Mouse (Mus musculus) urinary bladder, postnatal 14 days (tissue): ENCODE measurements around the gene Bivm.

Experiments used
- DNase-seq: peaks from one replicate; pipeline ENCODE4 v3.0.0; 2021; ENCODE audit warnings: low spot score

Bivm gene

DNA sequence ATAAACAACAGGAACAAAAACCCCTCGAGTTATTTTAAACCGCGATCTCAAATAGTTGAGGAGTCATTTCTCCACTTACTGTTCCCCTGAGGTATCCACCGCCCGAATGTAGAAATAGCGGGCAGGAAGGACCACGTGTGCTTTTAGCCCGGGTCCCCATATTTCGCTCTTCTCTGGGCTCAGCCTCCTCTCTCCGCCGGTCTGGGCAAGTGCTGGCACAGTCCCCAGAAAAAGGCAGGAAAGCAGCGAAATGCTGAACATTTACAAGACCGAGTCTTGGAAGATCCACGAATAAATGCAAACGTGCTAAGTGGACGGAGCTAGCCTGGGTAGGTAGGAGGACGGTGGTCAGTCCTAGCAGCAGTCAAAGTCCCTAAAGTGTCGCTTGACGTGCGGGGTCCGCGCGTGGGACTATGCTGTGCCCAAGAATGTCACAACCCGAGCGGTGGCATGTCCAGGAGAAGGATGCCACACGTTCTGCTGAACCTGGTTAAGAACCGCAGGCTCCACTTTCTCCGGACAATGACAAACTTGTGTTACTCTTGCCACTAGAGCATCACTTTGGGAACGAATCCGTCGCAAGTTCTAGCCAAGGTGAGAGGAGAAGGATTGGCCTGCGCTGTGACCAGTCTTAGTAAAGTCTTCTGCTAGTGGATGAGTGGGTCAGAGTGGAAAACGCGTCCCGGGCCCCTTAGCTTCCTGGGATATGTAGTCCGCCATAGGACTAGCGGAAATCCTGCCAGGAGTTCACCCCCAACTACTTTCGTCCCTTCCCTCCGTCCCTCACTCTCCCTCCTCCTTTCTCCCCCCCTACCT, at the start of gene Bivm, which contains the start of gene Kdelc1:
Gene Bivm, plus strand, starts transcription at position 719 of the 816 bp plus-strand sequence.
Gene Kdelc1, minus strand, starts transcription at position 570 of the 816 bp plus-strand sequence.
- peak; percentile 90 for DNase-seq

- peak; percentile 24 for DNase-seq
These were observed 17.1 kb upstream of the Bivm start for GRCm38 (mm10) chr1:44101448-44102225.

- peak; percentile 95 for DNase-seq
These were observed 16.5 kb upstream of the Bivm start, which contains the start of gene Tex30 for GRCm38 (mm10) chr1:44102259-44102717. Tex30 (minus strand) TSS chr1:44102441.

GRCm38 (mm10) chr1:44102939-44103338, 15.8 kb upstream of the Bivm start:
- no peak for DNase-seq

DNA sequence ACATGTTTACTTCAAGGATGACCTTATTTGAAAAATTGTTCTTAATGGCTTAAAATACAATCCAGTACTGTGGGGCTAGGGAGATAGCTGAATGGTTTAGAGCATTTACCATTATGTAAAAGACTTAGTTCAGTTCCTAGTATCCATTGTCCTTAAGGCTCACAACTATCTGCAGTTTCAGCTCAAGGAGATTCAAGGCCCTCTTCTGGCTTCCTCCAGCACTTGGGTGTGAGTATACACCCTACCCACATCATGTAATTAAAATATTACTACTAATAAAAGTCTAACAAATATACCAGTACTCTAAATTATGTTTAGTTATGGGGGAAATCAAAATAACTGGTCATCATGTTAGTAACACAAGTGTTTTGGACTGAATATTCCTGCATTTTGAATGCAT, 1.2 kb upstream of the Bivm start:
- no peak for DNase-seq

DNA sequence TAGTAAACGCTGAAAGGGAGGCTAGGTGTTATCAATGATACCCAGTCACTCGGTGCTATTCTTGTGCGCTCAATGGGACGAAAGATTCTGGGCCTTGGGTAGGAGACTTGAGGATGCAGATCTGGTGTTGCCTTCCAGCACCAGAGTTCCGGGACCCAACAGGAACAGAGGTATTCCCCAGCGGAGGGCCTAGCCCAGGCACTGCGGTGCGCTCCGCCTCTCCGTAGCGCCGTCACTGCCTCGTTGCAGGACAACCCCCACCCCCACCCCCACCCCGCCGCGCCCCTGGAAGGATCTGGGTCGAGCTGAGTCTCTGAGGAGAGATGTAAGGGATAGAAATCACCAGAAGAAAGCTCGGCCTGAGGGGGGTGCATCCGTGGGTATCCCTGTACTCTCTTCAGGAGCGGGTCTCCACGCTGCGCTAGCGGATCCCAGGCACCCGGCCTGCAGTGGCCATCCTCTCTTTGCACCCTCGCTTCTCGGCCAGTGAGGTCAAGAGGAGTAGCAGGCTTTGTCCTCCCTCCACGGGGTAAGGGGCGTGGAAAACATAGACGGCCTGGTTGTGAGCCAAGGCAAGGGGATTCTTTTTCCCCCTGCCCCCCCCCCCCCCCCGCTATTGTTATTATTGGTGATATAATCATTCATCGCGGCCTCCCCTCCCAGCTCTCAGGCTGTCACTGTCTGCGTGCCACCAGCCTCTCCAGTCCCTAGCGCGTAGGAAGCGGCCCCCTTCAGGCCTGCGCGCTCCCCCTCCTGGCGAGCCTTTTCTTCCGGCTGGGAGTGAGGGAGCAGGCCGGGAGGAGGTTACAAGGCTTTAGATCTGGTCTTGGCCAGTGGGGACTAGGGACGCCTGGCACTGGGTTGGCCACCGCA, 680 bp downstream of the Bivm start:
- DNase-seq: peak; percentile 83

DNA sequence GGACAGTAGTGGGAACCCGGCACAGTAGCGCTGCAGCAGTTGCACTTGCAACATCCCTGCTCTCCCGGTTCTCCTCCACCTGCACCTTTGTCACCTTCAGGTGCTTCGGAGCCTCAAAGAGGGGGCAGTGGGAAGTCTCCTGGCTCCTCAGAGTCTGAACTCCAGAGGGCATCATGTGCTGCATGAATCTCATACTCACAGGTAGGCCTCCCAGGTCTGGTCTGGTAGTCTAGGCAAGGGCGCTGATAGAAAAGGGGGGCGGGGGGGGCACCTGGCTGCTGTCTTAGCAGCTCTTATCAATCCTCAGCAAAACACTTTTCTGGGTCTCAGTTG, 1.3 kb downstream of the Bivm start:
- DNase-seq: no peak

GRCm38 (mm10) chr1:44122256-44122655, 3.5 kb downstream of the Bivm start:
- DNase-seq: no peak

DNA sequence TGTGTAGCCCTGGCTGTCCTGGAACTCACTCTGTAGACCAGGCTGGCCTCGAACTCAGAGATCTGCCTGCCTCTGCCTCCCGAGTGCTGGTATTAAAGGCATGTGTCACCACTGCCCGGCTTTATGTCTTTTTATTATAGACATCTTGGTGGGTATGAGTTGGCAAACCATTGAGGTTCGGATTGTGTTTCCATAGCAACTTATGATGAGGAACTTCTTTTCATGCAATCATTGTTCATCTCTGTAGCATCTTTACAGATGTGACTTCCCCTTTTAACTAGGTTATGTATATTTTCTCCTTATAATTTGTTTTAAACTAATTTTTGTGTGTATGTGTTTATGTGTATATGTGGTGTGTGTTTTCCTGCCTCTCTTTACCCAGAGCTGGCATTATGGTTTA, 6.8 kb downstream of the Bivm start:
- DNase-seq: no peak

- no peak for DNase-seq
These were observed 11.3 kb downstream of the Bivm start for GRCm38 (mm10) chr1:44129929-44130581.

DNA sequence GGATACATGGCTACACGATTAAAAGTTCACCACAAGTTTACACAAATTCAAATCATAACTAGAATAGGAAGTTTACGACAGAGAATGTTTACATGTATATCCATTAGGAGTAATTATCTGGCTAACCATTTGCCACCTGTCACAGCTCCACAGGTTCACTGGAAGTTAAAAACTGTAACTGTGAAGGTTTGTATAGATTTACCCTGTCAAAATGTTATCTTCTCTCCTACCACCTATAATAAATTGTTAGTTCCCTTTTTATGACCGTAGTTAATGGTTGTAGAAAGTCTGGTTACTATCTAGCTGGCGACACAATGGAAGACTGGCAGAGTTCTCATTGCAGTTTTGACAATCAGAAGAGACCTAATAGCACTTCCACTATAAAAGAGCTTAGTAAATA, 21.5 kb downstream of the Bivm start:
- no peak for DNase-seq

DNA sequence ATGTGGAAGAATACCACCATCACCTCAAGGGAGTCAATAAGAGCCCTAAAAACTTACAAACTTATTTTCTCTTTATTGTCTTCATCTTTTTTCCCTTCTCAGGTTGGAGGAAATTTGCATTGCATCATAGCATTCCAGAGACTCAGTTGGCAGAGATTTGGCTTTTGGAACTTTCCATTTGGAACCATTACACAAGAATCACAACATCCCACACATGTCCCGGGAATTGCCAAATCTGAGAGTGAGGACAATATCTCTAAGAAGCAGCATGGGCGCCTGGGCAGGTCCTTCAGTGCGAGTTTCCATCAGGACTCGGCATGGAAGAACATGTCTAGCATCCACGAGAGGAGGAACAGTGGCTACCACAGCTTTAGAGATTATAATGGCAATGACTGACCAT, 24.0 kb downstream of the Bivm start:
- DNase-seq: no peak

DNA sequence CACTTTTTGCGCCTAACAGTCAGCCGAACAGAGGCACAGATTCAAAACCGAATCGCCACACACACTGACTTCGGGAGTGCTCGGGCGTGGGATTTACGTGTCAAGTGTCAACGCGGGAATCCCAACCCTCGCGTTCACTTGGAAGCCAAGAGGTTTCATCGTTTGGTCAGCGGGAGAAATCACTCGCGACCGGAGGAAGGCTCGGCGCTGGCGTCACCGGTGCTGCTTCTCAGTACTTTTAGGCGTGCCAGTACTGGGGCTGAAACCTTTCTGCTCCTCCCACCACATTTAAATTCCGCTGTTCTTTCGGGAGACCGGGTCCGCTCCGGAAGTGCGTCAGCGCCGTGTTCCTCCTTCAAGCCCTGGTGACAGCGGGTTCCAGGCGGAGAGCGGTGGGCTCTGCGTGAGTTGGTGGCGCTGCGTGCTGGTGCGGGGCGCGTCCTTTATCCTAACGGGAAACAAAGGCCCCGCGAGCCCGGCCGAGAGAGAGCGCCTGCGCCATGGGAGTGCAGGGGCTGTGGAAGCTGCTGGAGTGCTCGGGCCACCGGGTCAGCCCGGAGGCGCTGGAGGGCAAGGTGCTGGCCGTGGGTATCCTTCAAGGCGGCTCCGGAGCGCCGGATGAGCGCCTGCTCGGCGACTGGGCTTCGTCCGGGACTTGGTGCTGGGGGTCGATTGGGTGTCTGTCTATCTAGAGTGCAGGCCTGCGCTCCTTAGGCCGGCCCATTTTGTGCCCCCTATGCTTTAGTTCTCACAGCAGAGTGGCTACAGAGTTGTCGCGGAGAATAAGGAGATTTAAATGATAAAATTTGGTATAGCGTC, 29.0 kb downstream of the Bivm start, which contains the start of gene Ercc5:
Gene Ercc5, plus strand, starts transcription at position 182 of the 819 bp plus-strand sequence.
- DNase-seq: peak; percentile 84

DNA sequence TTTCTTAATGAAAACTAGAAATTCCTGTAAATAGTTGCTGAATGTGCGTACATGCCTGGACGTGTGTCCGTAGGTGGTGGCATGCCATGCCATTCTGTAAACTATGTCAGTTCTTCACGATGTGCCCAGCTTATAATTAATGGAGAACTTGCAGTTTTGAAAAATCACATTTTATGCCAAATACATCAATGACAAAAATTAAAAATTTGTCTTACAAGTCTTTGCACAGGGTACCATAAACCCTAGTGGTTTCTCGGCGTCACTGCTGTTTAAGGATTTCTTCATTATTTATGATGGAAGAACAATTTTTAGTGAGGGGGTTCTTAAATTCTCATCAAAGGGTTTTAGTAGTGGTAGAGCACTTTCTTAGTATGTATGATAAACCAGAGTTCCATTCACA, 29.9 kb downstream of the Bivm start:
- no peak for DNase-seq

- DNase-seq: no peak
These were observed 36.5 kb downstream of the Bivm start for GRCm38 (mm10) chr1:44155287-44155686.

- no peak for DNase-seq
These were observed 39.6 kb downstream of the Bivm start for GRCm38 (mm10) chr1:44158317-44158716.

DNA sequence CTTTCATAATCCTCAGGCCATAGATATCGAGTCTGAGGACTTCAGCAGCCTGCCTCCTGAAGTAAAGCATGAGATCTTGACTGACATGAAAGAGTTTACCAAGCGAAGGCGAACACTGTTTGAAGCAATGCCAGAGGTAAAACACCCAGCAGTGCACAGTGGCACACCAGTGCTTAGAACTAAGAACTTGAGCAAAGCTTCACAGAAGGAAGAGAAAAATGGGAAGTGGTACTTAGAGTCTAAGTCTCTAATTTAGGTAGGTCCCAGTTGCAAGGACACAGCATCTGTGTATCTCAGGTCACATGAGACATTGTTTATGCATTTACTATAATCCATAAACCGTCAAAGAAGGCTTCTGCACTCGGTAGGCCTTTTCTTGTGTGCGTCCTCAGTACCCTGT, 43.1 kb downstream of the Bivm start:
- no peak for DNase-seq

DNA sequence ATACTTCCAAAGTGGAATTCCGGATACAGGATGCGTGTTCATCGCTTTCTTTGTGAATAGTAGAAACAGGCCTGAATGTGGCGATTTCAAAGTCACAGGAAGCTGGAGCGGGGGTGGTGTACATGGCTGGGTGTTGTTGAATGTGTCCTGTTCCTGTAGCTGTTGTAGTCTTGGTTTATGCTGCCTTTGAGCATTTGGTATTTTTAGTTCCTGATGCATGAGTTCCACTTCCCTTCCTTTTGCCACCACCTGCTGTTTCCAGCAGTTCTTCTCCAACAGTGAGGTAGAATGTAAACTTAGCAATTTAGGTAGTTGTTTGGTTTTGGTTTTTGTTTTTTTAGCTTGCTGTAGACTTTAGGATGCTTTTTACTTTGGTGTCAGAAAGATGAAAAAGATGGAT, 43.6 kb downstream of the Bivm start:
- no peak for DNase-seq

DNA sequence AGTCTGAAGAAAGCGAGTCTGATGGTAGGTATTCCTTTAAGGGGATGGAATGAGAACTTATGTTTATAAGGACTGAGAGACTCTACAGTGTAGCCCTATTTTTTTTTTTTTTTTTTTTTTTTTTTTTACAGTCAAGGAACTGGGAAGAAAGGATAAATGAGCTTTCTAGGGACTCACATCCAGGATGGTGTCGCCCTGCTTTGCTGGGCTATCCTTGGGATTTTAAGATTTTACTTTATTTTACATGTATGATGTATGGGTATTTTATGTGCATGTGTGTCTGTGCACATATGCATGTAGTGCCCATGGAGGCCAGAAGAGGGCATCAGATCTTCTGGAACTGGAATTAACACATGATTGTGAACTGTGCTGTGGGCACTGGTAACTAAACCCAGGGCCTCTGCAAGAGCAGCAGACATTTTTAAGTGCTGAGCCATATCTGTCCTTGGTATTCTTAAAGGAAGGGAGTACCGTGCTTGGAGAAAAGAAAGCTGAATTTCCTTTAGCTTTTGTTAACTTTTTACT, 49.2 kb downstream of the Bivm start:
- DNase-seq: no peak

GRCm38 (mm10) chr1:44172656-44173055, 53.9 kb downstream of the Bivm start:
- no peak for DNase-seq
